Mouse (Mus musculus) testis, adult 2 months (tissue): Measurements from ENCODE around the gene P4hb.

ENCODE experiments used
- CTCF ChIP-seq: fragments of 200-500 bp; IDR thresholded peaks from 2 replicates; pipeline ENCODE4 v1.5.1; 2012; ENCODE audit warnings: low read depth, mild to moderate bottlenecking, inconsistent platforms, low read length, moderate library complexity; ENCODE audit not compliant: control insufficient read depth, insufficient read depth, insufficient replicate concordance
- POLR2A ChIP-seq: fragments of 200-500 bp; IDR thresholded peaks from 2 replicates; pipeline ENCODE4 v1.6.1; 2012; ENCODE audit warnings: low read depth, mild to moderate bottlenecking, inconsistent platforms, low read length, moderate library complexity; ENCODE audit not compliant: control insufficient read depth

DNA sequence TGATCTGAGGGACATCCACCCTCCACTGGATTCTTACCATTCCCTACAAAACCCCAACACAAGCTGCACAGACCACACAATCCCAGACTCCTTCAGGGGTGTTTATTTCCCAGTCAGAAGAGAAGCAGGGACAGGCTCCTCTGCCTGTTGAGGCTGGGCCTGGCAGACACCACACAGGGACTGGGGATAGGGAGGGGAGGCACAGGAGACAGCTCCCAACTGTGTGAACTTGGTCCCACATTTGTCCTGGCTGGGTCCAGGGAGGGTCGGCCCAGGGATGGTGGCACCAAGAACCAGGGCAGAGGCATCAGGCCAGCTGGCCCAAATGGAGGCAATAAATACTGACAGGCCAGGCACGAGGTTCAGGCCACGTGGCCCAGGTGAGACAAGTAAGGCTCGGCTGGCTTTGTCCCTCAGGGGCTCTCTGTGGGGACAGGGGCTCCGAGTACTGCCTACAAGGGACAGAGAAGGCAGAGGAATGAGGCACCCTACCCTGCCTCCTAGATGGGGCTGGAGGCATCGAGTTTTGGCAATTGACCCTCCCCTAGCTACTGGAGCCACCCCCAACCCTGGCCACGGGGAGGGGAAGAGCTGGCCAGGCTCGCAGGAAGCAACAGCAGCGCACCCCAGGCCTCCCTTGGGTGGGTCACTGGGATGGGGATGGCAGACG, 5.1 kb upstream of the P4hb start:
- TF ChIP-seq CTCF: no peak
- TF ChIP-seq POLR2A: no peak
